Mouse (Mus musculus) lung, embryonic 16.5 days (tissue): ENCODE measurements around the gene Ctsa. TPM values are rescaled to one million over a fixed set of nuclear protein-coding genes. Genes with fewer than 3 reads are reported as not detected.
"Not testable (repeated sequence)": the region's sequence is repeated elsewhere in the genome, so short reads cannot be mapped to it uniquely, and the experiment has no call there.

Source experiments
- ATAC-seq: fragments of 200-750 bp; cut with Nextera tagmentation; 2 replicates; pipeline ENCODE4 v1.8.0; 2017; ENCODE audit warnings: low read depth, mild to moderate bottlenecking, moderate library complexity
- H3K27ac ChIP-seq: fragments of 300-500 bp; sonication (generic); 2 replicates; pipeline ENCODE4 v1.5.1; 2014; ENCODE audit warnings: mild to moderate bottlenecking, control low read depth, low read length
- H3K27me3 ChIP-seq: fragments of 300-500 bp; sonication (generic); 2 replicates; pipeline ENCODE4 v1.6.1; 2014; ENCODE audit warnings: low read depth, low read length, mixed read lengths; ENCODE audit not compliant: control insufficient read depth, insufficient read depth
- H3K36me3 ChIP-seq: fragments of 300-500 bp; sonication (generic); 2 replicates; pipeline ENCODE4 v1.6.1; 2014; ENCODE audit warnings: low read length; ENCODE audit not compliant: control insufficient read depth, insufficient read depth
- H3K4me1 ChIP-seq: fragments of 300-500 bp; sonication (generic); replicated peaks from 2 replicates; pipeline ENCODE4 v1.6.1; 2014; ENCODE audit warnings: low read length, mixed read lengths; ENCODE audit not compliant: control insufficient read depth, insufficient read depth
- H3K4me2 ChIP-seq: fragments of 300-500 bp; sonication (generic); 2 replicates; pipeline ENCODE4 v1.6.1; 2014; ENCODE audit warnings: low read depth, low read length, control low read depth
- H3K4me3 ChIP-seq: fragments of 300-500 bp; sonication (generic); 2 replicates; pipeline ENCODE4 v1.5.1; 2014; ENCODE audit warnings: mild to moderate bottlenecking, low read length, control low read depth
- H3K9ac ChIP-seq: fragments of 300-500 bp; sonication (generic); 2 replicates; pipeline ENCODE4 v1.6.1; 2014; ENCODE audit warnings: low read length, control low read depth
- H3K9me3 ChIP-seq: fragments of 300-500 bp; sonication (generic); 2 replicates; pipeline ENCODE4 v1.6.1; 2016; ENCODE audit warnings: low read length; ENCODE audit not compliant: control insufficient read depth
- WGBS: fragments of 180-500 bp; shearing (Covaris S2); extraction: QIAGEN DNeasy Blood & Tissue Kit; methylation state at CpG from one replicate; pipeline ENCODE4 v1.1.7; 2014; 5-methylcytosine and 5-hydroxymethylcytosine counted together
- polyA plus RNA-seq: library from polyadenylated mRNA; unstranded; fragments of >200 nt; fragmentation: Nextera tagmentation; extraction: Ambion mirVana; gene quantifications from 2 replicates; pipeline ENCODE4 v1.2.1, GENCODE M21; 2015

The Ctsa gene
- polyA plus RNA-seq, 1 experiment from 2014 or later = 156 TPM

GRCm38 (mm10) chr2:164866741-164867551 lies 34.3 kb downstream of the Ctsa start:
- peak overlapping the region; percentile 89 for H3K27ac ChIP-seq
- no peaks in the 10 kb centered on the region for H3K36me3 ChIP-seq
- no peak overlapping the region for H3K9ac ChIP-seq
- H3K27me3 ChIP-seq = no peaks in the 10 kb centered on the region
- peak; percentile 76 for ATAC-seq
- H3K4me3 ChIP-seq = no peak overlapping the region
- peaks cover 13% of the 10 kb centered on the region for H3K4me1 ChIP-seq
- 27% methylated on average over 16 of the region's 16 CpGs for WGBS
- H3K4me2 ChIP-seq = no peak overlapping the region
- H3K9me3 ChIP-seq = peaks cover 7% of the 10 kb centered on the region

DNA sequence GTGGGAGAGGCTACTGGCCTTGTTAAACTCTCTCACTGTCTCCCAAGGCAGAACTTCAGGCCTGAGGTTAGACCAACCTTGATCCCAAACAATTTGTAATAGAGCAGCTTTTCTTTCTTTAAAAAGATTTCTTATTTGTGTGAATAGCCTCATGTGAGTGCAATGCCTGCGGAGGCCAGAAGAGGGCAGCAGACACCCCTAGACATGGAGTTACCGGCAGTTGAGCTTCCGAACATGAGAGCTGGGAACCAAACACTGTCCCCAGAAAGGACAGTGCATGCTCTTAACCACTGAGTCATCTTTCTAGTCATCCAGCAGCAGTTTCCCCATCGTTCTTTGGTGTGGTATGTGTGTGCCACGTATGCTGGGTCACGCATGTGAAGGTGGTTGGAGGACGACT lies 34.9 kb downstream of the Ctsa start:
- Histone ChIP-seq H3K27ac (peak overlapping the region; percentile 89), H3K36me3 (no peaks in the 10 kb centered on the region), H3K9me3 (peaks cover 7% of the 10 kb centered on the region), H3K27me3 (no peaks in the 10 kb centered on the region), H3K4me1 (peaks cover 7% of the 10 kb centered on the region), H3K4me3 (no peak overlapping the region), H3K9ac (no peak overlapping the region), H3K4me2 (no peak overlapping the region)
- no peak for ATAC-seq
- 89% methylated on average over 7 of the region's 7 CpGs for WGBS

GRCm38 (mm10) chr2:164868491-164868890 lies 35.8 kb downstream of the Ctsa start:
- H3K27me3 ChIP-seq = no peaks in the 10 kb centered on the region
- H3K36me3 ChIP-seq = no peaks in the 10 kb centered on the region
- H3K4me2 ChIP-seq = no peak overlapping the region
- H3K9me3 ChIP-seq = peaks cover 7% of the 10 kb centered on the region
- H3K4me3 ChIP-seq = no peak overlapping the region
- peaks cover 3% of the 10 kb centered on the region; the same call in 1 of the 2 replicates for H3K4me1 ChIP-seq
- 32% methylated on average over 7 of the region's 7 CpGs for WGBS
- peak overlapping the region; percentile 89; the same call in 1 of the 2 replicates for H3K27ac ChIP-seq
- H3K9ac ChIP-seq = no peak overlapping the region
- peak; percentile 47 for ATAC-seq

DNA sequence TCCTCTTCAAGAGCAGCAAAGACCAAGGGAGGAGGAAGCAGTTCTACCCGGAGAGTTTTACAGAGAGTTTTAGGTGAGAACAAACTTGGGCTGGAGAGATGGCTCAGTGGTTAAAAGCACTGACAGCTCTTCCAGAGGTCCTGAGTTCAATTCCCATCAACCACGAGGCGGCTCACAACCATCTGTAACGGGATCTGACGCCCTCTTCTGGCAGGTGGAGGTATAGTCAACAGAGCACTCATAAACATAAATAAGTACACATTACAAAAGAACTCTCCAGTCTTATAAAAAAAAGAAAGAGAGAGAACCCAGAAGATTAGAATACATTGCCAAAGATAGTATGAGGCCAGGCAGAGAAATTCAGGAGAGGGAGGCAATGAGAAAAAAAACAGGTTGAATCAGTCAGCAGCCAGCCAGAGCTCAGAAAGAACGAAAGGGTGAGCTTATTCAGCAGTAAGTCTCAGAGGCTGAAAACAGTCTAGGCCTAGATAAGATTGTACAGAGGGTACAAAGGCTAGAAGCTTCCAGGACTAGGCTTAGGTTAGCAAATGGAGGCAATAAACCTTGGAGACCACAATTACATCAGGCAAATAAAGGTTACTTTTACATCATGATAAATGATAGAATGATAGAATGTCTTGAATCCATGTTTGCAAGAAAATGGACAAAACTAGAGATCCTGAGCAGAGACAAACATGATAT lies 39.1 kb downstream of the Ctsa start:
- H3K4me1 ChIP-seq = peaks cover 15% of the 10 kb centered on the region
- no peak for ATAC-seq
- no peaks in the 10 kb centered on the region for H3K36me3 ChIP-seq
- H3K9ac ChIP-seq = no peak overlapping the region
- 48% methylated on average over 6 of the region's 6 CpGs for WGBS
- no peak overlapping the region for H3K4me2 ChIP-seq
- H3K4me3 ChIP-seq = no peak overlapping the region
- peaks cover 7% of the 10 kb centered on the region for H3K9me3 ChIP-seq
- H3K27me3 ChIP-seq = no peaks in the 10 kb centered on the region
- no peak overlapping the region for H3K27ac ChIP-seq

DNA sequence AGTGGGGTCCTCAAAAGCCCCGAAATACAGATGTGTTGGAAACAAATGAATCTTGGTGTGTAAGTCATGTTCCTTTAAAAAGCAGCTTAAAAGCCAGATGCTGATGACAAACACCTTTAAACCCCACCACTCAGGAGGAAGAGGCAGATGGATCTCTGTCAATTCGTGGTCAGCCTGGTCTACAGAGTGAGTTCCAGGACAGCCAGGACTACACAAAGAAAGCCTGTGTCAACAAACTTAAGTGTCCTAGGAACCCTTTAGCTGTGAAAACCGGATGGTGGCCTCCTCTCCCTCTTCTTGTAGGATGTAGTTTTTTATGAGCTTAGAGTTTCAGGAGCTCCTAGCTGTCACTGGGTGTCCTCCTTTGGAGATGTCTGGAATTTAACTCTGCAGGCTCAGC lies 40.9 kb downstream of the Ctsa start:
- Histone ChIP-seq H3K9me3 (no peaks in the 10 kb centered on the region), H3K4me2 (no peak overlapping the region), H3K36me3 (no peaks in the 10 kb centered on the region), H3K27ac (peak overlapping the region; percentile 86), H3K4me1 (peaks cover 16% of the 10 kb centered on the region), H3K9ac (0 out of 2 replicates have a peak overlapping the region, but pooled peaks have one; percentile 2), H3K4me3 (no peak overlapping the region), H3K27me3 (no peaks in the 10 kb centered on the region)
- no peak for ATAC-seq
- 30% methylated on average over 3 of the region's 3 CpGs for WGBS

DNA sequence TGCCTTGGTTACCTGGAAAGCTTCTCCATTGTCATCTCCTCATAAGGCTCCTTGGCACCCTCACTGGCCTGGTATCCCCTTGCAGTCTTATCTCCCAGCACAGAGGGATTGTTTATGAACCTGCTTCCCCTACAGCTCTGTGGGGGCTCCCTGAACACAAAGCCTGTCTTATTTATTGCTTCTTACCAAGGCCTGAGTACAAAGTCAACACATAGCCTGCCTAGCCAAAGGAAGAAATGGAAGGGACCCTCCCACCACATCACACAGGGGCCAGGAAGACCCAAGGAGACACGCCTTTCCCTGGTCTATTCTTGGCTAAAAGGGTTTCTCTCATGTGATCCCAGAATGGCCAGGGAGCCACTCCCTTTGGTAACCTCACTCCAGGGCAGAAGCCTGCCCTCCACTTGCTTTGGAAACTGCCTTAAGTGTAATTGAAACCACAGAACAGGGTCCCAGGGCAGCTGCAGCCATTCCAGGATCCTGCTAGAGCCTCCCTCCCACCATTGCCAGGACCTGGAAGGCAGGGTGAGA lies 41.6 kb downstream of the Ctsa start:
- Histone ChIP-seq H3K36me3 (no peaks in the 10 kb centered on the region), H3K27ac (peak overlapping the region; percentile 86), H3K4me2 (no peak overlapping the region), H3K27me3 (no peaks in the 10 kb centered on the region), H3K4me1 (peaks cover 16% of the 10 kb centered on the region), H3K9me3 (no peaks in the 10 kb centered on the region), H3K4me3 (no peak overlapping the region), H3K9ac (peak overlapping the region; percentile 15; the same call in 1 of the 2 replicates)
- ATAC-seq = peak; percentile 61
- WGBS = 20% methylated on average over 1 of the region's 1 CpGs

- not testable (repeated sequence) for H3K4me2 ChIP-seq, H3K9ac ChIP-seq, H3K9me3 ChIP-seq, H3K36me3 ChIP-seq, ATAC-seq, H3K4me3 ChIP-seq, H3K27me3 ChIP-seq, H3K27ac ChIP-seq
- peaks cover 21% of the 10 kb centered on the region for H3K4me1 ChIP-seq
- 53% methylated on average over 2 of the region's 2 CpGs for WGBS
Measured at GRCm38 (mm10) chr2:164875648-164876047, 43.0 kb downstream of the Ctsa start.

GRCm38 (mm10) chr2:164877376-164878215 lies 44.9 kb downstream of the Ctsa start:
- ATAC-seq, H3K9me3 ChIP-seq, H3K36me3 ChIP-seq, H3K27me3 ChIP-seq: not testable (repeated sequence)
- peaks cover 22% of the 10 kb centered on the region for H3K4me1 ChIP-seq
- 0 out of 2 replicates have a peak overlapping the region, but pooled peaks have one; percentile 99 for H3K9ac ChIP-seq
- peak overlapping the region; percentile 79 for H3K4me3 ChIP-seq
- peak overlapping the region; percentile 99 for H3K27ac ChIP-seq
- peak overlapping the region; percentile 62 for H3K4me2 ChIP-seq
- 69% methylated on average over 11 of the region's 11 CpGs for WGBS
